Mouse (Mus musculus) embryonic facial prominence, embryonic 11.5 days (tissue): ENCODE measurements at regions not wholly inside any gene's neighbourhood (a gene's known extent, or its start where the extent isn't known, plus 50 kb on each side); places are given as distances from the start of the nearest gene placed in this dataset.

Experiments used
- ATAC-seq: fragments of 200-750 bp; cut with Nextera tagmentation; replicated peaks from 2 replicates; pipeline ENCODE4 v1.8.0; 2017; ENCODE audit warnings: low read depth; ENCODE audit not compliant: insufficient number of reproducible peaks, low FRiP score, low TSS enrichment
- DNase-seq: peaks from one replicate; pipeline ENCODE4 v3.0.0-alpha.2; 2015; ENCODE audit warnings: low spot score
- H3K27ac ChIP-seq: fragments of 300-500 bp; sonication (generic); replicated peaks from 2 replicates; pipeline ENCODE4 v1.5.1; 2014; ENCODE audit warnings: mild to moderate bottlenecking, low read depth, low read length, control low read depth
- H3K27me3 ChIP-seq: fragments of 300-500 bp; sonication (generic); 2 replicates; pipeline ENCODE4 v1.6.1; 2014; ENCODE audit warnings: mild to moderate bottlenecking, low read length, moderate library complexity, mixed read lengths; ENCODE audit not compliant: control insufficient read depth, insufficient read depth
- H3K36me3 ChIP-seq: fragments of 300-500 bp; sonication (generic); replicated peaks from 2 replicates; pipeline ENCODE4 v1.6.1; 2014; ENCODE audit warnings: low read depth, mild to moderate bottlenecking, low read length, moderate library complexity, mixed read lengths; ENCODE audit not compliant: control insufficient read depth, insufficient read depth
- H3K4me1 ChIP-seq: fragments of 300-500 bp; sonication (generic); 2 replicates; pipeline ENCODE4 v1.6.1; 2014; ENCODE audit warnings: low read length, mixed read lengths; ENCODE audit not compliant: control insufficient read depth, insufficient read depth
- H3K4me2 ChIP-seq: fragments of 300-500 bp; sonication (generic); 2 replicates; pipeline ENCODE4 v1.6.1; 2014; ENCODE audit warnings: low read depth, mild to moderate bottlenecking, control low read depth, low read length, moderate library complexity
- H3K4me3 ChIP-seq: fragments of 300-500 bp; sonication (generic); 2 replicates; pipeline ENCODE4 v1.5.1; 2014; ENCODE audit warnings: low read depth, low read length, control low read depth
- H3K9ac ChIP-seq: fragments of 300-500 bp; sonication (generic); replicated peaks from 2 replicates; pipeline ENCODE4 v1.6.1; 2014; ENCODE audit warnings: mild to moderate bottlenecking, control low read depth, low read length
- H3K9me3 ChIP-seq: fragments of 300-500 bp; sonication (generic); replicated peaks from 2 replicates; pipeline ENCODE4 v1.6.1; 2016; ENCODE audit warnings: mild to moderate bottlenecking, low read length, inconsistent platforms, mixed read lengths; ENCODE audit not compliant: control insufficient read depth
- WGBS: fragments of 180-500 bp; shearing (Covaris S2); extraction: QIAGEN DNeasy Blood & Tissue Kit; methylation state at CpG from one replicate; pipeline ENCODE4 v1.1.7; 2014; 5-methylcytosine and 5-hydroxymethylcytosine counted together

DNA sequence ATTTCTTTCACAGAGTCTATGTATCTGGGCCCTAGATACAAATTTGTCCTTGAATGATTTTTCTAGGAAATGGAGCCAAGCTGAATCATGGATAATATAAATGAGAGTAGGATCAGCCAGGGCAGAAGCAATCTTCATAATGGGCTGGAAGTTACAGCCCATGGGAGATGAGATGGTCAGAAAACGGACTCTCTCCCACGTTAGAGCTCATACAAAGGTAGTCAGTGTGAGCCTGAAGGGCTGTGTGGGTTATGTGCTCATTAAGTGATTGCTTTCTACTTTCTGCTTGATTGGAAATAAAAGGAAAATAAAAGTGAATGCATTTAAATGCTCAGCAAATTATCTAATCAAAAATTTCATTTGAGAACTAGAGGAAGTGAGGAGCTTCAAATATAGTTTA, 2017.1 kb upstream of the Pcdh20 start:
- H3K9me3 ChIP-seq, result no peaks in the 10 kb centered on the region
- ATAC-seq, result no peak

GRCm38 (mm10) chr14:90447971-90448370, 1976.8 kb upstream of the Pcdh20 start:
- ATAC-seq (no peak), DNase-seq (no peak)
- H3K27ac ChIP-seq, result no peak overlapping the region
- no peaks in the 10 kb centered on the region for H3K4me1 ChIP-seq
- WGBS, result 79% methylated on average over 2 of the region's 2 CpGs
- H3K4me2 ChIP-seq, result no peak overlapping the region
- H3K9ac ChIP-seq, result no peak overlapping the region
- H3K9me3 ChIP-seq, result no peaks in the 10 kb centered on the region
- no peaks in the 10 kb centered on the region for H3K27me3 ChIP-seq
- H3K36me3 ChIP-seq, result no peaks in the 10 kb centered on the region
- no peak overlapping the region for H3K4me3 ChIP-seq

More for the DNA sequence above, 2017.1 kb upstream of the Pcdh20 start:
- 71% methylated on average over 2 of the region's 2 CpGs for WGBS
- H3K4me2 ChIP-seq, result no peak overlapping the region
- no peaks in the 10 kb centered on the region for H3K27me3 ChIP-seq
- DNase-seq, result no peak
- H3K9ac ChIP-seq, result no peak overlapping the region
- no peak overlapping the region for H3K27ac ChIP-seq
- no peak overlapping the region for H3K4me3 ChIP-seq
- no peaks in the 10 kb centered on the region for H3K4me1 ChIP-seq
- H3K36me3 ChIP-seq, result no peaks in the 10 kb centered on the region

GRCm38 (mm10) chr14:90432874-90433543, 1961.8 kb upstream of the Pcdh20 start:
- Histone ChIP-seq H3K9ac (no peak overlapping the region), H3K4me1 (no peaks in the 10 kb centered on the region), H3K4me3 (no peak overlapping the region), H3K36me3 (no peaks in the 10 kb centered on the region), H3K9me3 (no peaks in the 10 kb centered on the region), H3K27ac (no peak overlapping the region), H3K4me2 (no peak overlapping the region), H3K27me3 (no peaks in the 10 kb centered on the region)
- WGBS, result 48% methylated on average over 7 of the region's 7 CpGs
- ATAC-seq (no peak), DNase-seq (peak; percentile 86)

GRCm38 (mm10) chr14:90412707-90413106, 1941.5 kb upstream of the Pcdh20 start:
- H3K9me3 ChIP-seq, result no peaks in the 10 kb centered on the region
- H3K4me2 ChIP-seq, result no peak overlapping the region
- no peak for ATAC-seq
- no peak overlapping the region for H3K27ac ChIP-seq
- no peak for DNase-seq
- WGBS, result 78% methylated on average over 3 of the region's 3 CpGs
- no peaks in the 10 kb centered on the region for H3K36me3 ChIP-seq
- no peaks in the 10 kb centered on the region for H3K27me3 ChIP-seq
- no peaks in the 10 kb centered on the region for H3K4me1 ChIP-seq
- no peak overlapping the region for H3K4me3 ChIP-seq
- H3K9ac ChIP-seq, result no peak overlapping the region

DNA sequence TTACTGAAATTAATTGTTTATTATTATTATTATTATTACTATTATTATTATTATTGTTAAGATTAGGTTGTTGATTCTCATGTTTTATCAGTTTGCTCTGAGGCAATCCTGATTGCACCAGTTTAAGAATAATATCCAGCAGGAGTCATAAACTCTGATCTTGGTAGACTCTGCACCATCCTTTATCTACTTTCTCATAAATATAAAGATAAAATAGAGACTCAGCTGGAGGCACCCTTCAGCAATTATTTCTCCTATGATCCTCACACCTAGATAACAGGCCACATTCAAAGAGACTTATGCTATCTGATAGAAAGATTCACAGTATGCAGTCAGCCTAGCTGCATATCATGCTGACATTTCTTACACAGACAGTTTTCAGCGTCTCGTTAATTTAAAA, 1935.2 kb upstream of the Pcdh20 start:
- whole genome bisulfite sequencing, result 83% methylated on average over 2 of the region's 2 CpGs
- no peaks in the 10 kb centered on the region for H3K4me1 ChIP-seq
- no peak for ATAC-seq

DNA sequence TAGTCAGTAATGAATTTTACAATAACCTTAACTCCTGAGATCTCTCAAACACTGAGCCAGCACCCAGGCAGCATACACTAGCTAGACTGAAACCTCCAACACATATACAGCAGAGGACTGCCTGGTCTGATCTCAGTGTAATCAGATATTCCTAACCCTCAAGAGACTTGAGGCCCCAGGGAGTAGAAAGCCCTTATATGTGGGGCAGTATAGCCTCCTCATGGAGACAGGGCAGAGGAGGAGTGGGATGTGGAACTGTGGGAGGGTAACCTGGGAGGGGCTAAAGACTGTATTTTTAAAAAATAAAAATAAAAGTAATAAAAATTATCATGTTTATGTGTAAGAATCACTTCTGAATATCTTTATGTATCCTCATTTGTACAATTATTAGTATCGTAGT, 1934.3 kb upstream of the Pcdh20 start:
- Histone ChIP-seq H3K4me3 (no peak overlapping the region), H3K27ac (no peak overlapping the region), H3K9ac (no peak overlapping the region), H3K4me2 (no peak overlapping the region), H3K27me3 (no peaks in the 10 kb centered on the region), H3K36me3 (no peaks in the 10 kb centered on the region), H3K9me3 (no peaks in the 10 kb centered on the region), H3K4me1 (no peaks in the 10 kb centered on the region)
- no peak for ATAC-seq
- WGBS, result 97% methylated on average over 1 of the region's 1 CpGs
- no peak for DNase-seq

More for the DNA sequence above, 1935.2 kb upstream of the Pcdh20 start:
- H3K27me3 ChIP-seq, result no peaks in the 10 kb centered on the region
- H3K27ac ChIP-seq, result no peak overlapping the region
- H3K36me3 ChIP-seq, result no peaks in the 10 kb centered on the region
- no peak overlapping the region for H3K4me2 ChIP-seq
- no peak overlapping the region for H3K9ac ChIP-seq
- H3K9me3 ChIP-seq, result no peaks in the 10 kb centered on the region
- no peak overlapping the region for H3K4me3 ChIP-seq
- no peak for DNase-seq

DNA sequence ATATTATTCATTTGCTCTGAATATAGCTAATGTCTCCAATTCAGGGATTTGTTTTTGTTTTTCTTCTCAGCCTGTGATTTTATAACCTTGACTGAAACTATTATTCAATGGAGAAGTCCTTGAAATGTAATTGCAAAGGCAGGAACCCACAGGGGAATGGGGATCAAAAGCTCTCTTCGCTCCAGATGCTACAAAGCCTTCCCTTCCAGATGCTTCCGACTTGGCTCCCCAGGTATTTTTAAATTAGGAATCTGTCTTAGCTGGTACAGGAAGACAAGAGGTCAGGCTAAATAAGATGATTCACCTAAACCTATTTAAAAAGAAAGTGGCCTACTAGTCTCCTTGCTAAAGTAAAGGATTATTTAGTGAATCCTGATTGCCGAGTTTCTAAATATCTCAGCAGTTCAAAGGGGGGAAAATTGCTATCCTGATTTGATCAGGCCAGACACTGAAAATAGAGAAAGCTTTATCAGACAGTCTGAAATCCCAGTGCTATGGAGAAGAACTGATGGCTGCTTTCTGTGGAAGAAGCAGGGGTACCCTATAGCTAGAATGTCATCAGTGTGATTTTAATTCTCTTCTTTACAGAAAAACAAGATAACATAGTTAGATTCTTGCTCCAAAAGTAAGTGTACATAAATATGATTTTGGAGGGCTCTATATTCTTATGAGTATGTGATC, 1896.2 kb upstream of the Pcdh20 start:
- Histone ChIP-seq H3K36me3 (no peaks in the 10 kb centered on the region), H3K4me2 (no peak overlapping the region), H3K4me1 (no peaks in the 10 kb centered on the region), H3K4me3 (no peak overlapping the region), H3K27ac (no peak overlapping the region), H3K9ac (no peak overlapping the region), H3K9me3 (no peaks in the 10 kb centered on the region), H3K27me3 (no peaks in the 10 kb centered on the region)
- ATAC-seq (no peak), DNase-seq (peak; percentile 15)
- 43% methylated on average over 3 of the region's 3 CpGs for WGBS

DNA sequence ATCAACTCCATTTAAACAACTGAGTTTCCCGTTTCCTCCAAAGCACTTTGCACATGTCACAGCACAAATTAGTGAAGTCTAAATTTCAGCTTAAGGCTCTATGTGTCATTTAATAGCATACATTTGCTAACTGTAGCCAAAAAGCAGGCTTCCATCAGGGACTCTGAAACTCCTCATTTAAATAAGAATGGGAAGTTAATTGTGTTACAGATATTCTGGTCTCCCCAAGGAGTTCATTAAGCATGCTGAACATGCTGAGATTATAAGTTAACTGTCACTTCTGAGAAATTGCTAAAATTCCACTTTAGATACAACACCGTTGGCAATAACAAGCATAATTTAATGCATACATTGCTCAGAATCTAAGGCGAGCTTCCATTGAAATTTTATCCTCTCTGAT, 1863.3 kb upstream of the Pcdh20 start:
- no peaks in the 10 kb centered on the region for H3K36me3 ChIP-seq
- WGBS, result 73% methylated on average over 3 of the region's 3 CpGs

More for the DNA sequence above, 1863.3 kb upstream of the Pcdh20 start:
- Histone ChIP-seq H3K9me3 (no peaks in the 10 kb centered on the region), H3K27me3 (no peaks in the 10 kb centered on the region), H3K27ac (no peak overlapping the region), H3K9ac (no peak overlapping the region), H3K4me3 (no peak overlapping the region), H3K4me2 (no peak overlapping the region), H3K4me1 (no peaks in the 10 kb centered on the region)
- ATAC-seq (no peak), DNase-seq (no peak)
